Mouse (Mus musculus) liver, embryonic 15.5 days (tissue): ENCODE measurements at regions not wholly inside any gene's neighbourhood (a gene's known extent, or its start where the extent isn't known, plus 50 kb on each side); places are given as distances from the start of the nearest gene placed in this dataset.

ENCODE experiments used
- ATAC-seq: fragments of 200-750 bp; cut with Nextera tagmentation; 2 replicates; pipeline ENCODE4 v1.8.0; 2017; ENCODE audit warnings: moderate number of reproducible peaks, mild to moderate bottlenecking, moderate library complexity; ENCODE audit not compliant: insufficient read depth
- H3K27ac ChIP-seq: fragments of 300-500 bp; sonication (generic); replicated peaks from 2 replicates; pipeline ENCODE4 v1.5.1; 2015; ENCODE audit warnings: mild to moderate bottlenecking, inconsistent platforms
- H3K27me3 ChIP-seq: fragments of 300-500 bp; sonication (generic); 2 replicates; pipeline ENCODE4 v1.6.1; 2015; ENCODE audit warnings: mild to moderate bottlenecking, inconsistent platforms
- H3K36me3 ChIP-seq: fragments of 300-500 bp; sonication (generic); replicated peaks from 2 replicates; pipeline ENCODE4 v1.6.1; 2015; ENCODE audit warnings: moderate library complexity, mild to moderate bottlenecking, inconsistent platforms
- H3K4me1 ChIP-seq: fragments of 300-500 bp; sonication (generic); replicated peaks from 2 replicates; pipeline ENCODE4 v1.6.1; 2015; ENCODE audit warnings: inconsistent platforms
- H3K4me2 ChIP-seq: fragments of 300-500 bp; sonication (generic); 2 replicates; pipeline ENCODE4 v1.6.1; 2015; ENCODE audit warnings: moderate library complexity, mild to moderate bottlenecking, inconsistent platforms
- H3K4me3 ChIP-seq: fragments of 300-500 bp; sonication (generic); replicated peaks from 2 replicates; pipeline ENCODE4 v1.5.1; 2015; ENCODE audit warnings: mild to moderate bottlenecking, inconsistent platforms
- H3K9ac ChIP-seq: fragments of 300-500 bp; sonication (generic); 2 replicates; pipeline ENCODE4 v1.6.1; 2015; ENCODE audit warnings: moderate library complexity, mild to moderate bottlenecking, inconsistent platforms
- H3K9me3 ChIP-seq: fragments of 300-500 bp; sonication (generic); replicated peaks from 2 replicates; pipeline ENCODE4 v1.6.1; 2016; ENCODE audit warnings: inconsistent platforms
- WGBS: fragments of 180-500 bp; shearing (Covaris S2); methylation state at CpG from one replicate; pipeline ENCODE4 v1.1.7; 2015; ENCODE audit warnings: mixed read lengths; ENCODE audit not compliant: insufficient replicate concordance; 5-methylcytosine and 5-hydroxymethylcytosine counted together

GRCm38 (mm10) chrX:11487876-11488275, 160.3 kb downstream of the H2al1j start:
- WGBS, result 50% methylated on average over 5 of the region's 5 CpGs
- Histone ChIP-seq H3K27me3 (peaks cover 13% of the 10 kb centered on the region), H3K36me3 (no peaks in the 10 kb centered on the region), H3K4me1 (no peaks in the 10 kb centered on the region), H3K27ac (no peak overlapping the region), H3K4me3 (no peak overlapping the region), H3K9ac (no peak overlapping the region), H3K4me2 (no peak overlapping the region), H3K9me3 (no peaks in the 10 kb centered on the region)
- ATAC-seq, result no peak

- H3K4me1 ChIP-seq, result no peaks in the 10 kb centered on the region
- H3K9me3 ChIP-seq, result no peaks in the 10 kb centered on the region
- no peak overlapping the region for H3K4me2 ChIP-seq
- peaks cover 28% of the 10 kb centered on the region for H3K27me3 ChIP-seq
- no peak overlapping the region for H3K27ac ChIP-seq
- no peak for ATAC-seq
- H3K9ac ChIP-seq, result no peak overlapping the region
- H3K36me3 ChIP-seq, result no peaks in the 10 kb centered on the region
- 59% methylated on average over 5 of the region's 5 CpGs for WGBS
- H3K4me3 ChIP-seq, result no peak overlapping the region
Measured at GRCm38 (mm10) chrX:11490146-11490693, 162.6 kb downstream of the H2al1j start.

GRCm38 (mm10) chrX:11491235-11491634, 163.6 kb downstream of the H2al1j start:
- Histone ChIP-seq H3K4me1 (no peaks in the 10 kb centered on the region), H3K9me3 (no peaks in the 10 kb centered on the region), H3K36me3 (no peaks in the 10 kb centered on the region), H3K9ac (no peak overlapping the region), H3K27me3 (peaks cover 33% of the 10 kb centered on the region), H3K4me2 (no peak overlapping the region), H3K4me3 (no peak overlapping the region), H3K27ac (no peak overlapping the region)
- ATAC-seq, result no peak
- WGBS, result 31% methylated on average over 5 of the region's 5 CpGs

DNA sequence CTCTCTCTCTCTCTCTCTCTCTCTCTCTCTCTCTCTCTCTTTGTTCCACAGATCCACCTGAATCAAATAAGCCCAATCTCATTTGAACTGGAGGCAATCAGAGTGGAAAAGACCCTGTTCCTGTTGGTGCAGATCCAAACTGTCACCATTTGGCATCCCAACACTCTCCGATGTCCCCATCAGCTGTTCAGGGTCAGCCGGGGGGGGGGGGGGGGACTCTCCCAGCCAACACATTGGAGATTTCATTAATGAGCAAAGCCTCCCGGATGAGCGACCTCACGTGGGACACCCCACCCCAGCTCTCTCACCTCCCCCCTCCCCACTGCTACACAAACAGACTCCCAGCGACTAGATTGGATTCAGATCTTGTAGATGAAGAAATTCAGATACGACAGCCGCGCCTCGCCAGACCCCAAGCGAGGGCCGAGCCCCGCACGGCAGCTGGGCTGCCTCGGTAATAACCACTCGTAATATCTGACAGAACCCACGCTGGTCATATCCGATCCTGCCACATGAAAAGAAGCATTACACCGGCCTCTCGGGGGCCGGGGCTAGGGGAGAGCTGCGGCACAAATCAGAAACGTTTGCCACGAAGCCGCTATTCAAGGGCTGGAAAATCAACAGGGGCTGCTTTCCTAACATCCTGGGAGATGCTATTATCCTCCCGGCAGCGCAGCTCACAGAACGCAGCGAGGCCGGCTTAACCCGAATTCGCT, 164.2 kb downstream of the H2al1j start:
- peaks cover 33% of the 10 kb centered on the region for H3K27me3 ChIP-seq
- no peaks in the 10 kb centered on the region for H3K9me3 ChIP-seq
- no peak overlapping the region for H3K4me3 ChIP-seq
- H3K36me3 ChIP-seq, result no peaks in the 10 kb centered on the region
- H3K27ac ChIP-seq, result no peak overlapping the region
- no peak for ATAC-seq
- no peak overlapping the region for H3K9ac ChIP-seq
- H3K4me2 ChIP-seq, result no peak overlapping the region
- 32% methylated on average over 32 of the region's 32 CpGs for WGBS
- H3K4me1 ChIP-seq, result no peaks in the 10 kb centered on the region

GRCm38 (mm10) chrX:11493526-11494245, 166.1 kb downstream of the H2al1j start:
- Histone ChIP-seq H3K36me3 (no peaks in the 10 kb centered on the region), H3K4me1 (no peaks in the 10 kb centered on the region), H3K9ac (no peak overlapping the region), H3K27ac (no peak overlapping the region), H3K27me3 (peaks cover 33% of the 10 kb centered on the region), H3K9me3 (no peaks in the 10 kb centered on the region), H3K4me2 (no peak overlapping the region; the same call in 1 of the 2 replicates), H3K4me3 (no peak overlapping the region)
- WGBS, result 30% methylated on average over 19 of the region's 19 CpGs
- no peak for ATAC-seq

GRCm38 (mm10) chrX:11494246-11494630, 166.6 kb downstream of the H2al1j start:
- Histone ChIP-seq H3K9ac (no peak overlapping the region), H3K4me2 (no peak overlapping the region), H3K4me1 (no peaks in the 10 kb centered on the region), H3K9me3 (no peaks in the 10 kb centered on the region), H3K27ac (no peak overlapping the region), H3K27me3 (peaks cover 33% of the 10 kb centered on the region), H3K36me3 (no peaks in the 10 kb centered on the region), H3K4me3 (no peak overlapping the region)
- WGBS, result 39% methylated on average over 12 of the region's 12 CpGs
- ATAC-seq, result no peak

DNA sequence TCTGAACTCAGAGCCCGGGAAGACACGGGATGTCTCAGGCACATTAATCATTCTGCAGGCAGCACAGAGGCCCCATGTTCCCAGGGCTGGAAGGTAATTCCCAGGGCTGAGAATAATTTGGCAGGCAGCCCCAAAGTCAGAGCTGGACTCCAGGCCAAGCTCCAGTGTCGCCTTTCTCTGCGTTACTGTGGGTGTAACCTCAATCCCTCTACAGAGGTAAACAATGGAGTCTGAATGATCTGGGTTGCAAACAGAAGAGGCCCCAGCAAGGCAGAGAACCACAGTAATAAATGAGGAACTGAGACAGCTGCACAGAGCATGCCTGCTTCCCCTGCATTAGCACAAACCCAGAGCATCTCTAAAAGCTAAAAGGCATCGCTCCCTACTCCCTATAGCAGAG, 184.8 kb downstream of the H2al1j start:
- Histone ChIP-seq H3K27me3 (no peaks in the 10 kb centered on the region; the same call in 1 of the 2 replicates), H3K4me1 (no peaks in the 10 kb centered on the region), H3K9ac (no peak overlapping the region), H3K4me2 (no peak overlapping the region), H3K27ac (no peak overlapping the region), H3K4me3 (no peak overlapping the region), H3K9me3 (no peaks in the 10 kb centered on the region), H3K36me3 (no peaks in the 10 kb centered on the region)
- ATAC-seq, result no peak
- WGBS, result 29% methylated on average over 5 of the region's 5 CpGs

DNA sequence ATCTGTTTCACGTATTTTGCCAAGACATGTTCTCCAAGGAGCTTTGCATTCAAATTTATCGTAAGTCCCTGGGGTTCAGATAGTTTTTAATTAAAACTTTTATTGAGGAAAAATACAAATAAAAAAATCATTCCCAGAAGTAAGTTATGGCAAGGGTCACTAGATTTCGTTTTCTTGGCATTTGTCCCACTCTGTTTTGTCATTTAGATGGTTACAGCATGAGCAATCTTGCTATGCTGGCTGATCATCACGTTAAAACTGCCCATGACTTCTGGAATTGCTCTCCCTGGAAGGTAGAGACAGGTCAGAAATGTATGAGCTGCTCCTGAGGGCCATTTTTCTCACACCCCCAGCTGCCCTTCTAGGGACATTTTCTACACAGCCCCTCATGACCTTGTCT, 185.3 kb downstream of the H2al1j start:
- no peak for ATAC-seq
- H3K9me3 ChIP-seq, result no peaks in the 10 kb centered on the region

GRCm38 (mm10) chrX:11523791-11524190, 196.2 kb downstream of the H2al1j start:
- no peak overlapping the region for H3K4me3 ChIP-seq
- no peaks in the 10 kb centered on the region for H3K9me3 ChIP-seq
- no peaks in the 10 kb centered on the region for H3K36me3 ChIP-seq
- H3K4me1 ChIP-seq, result no peaks in the 10 kb centered on the region
- 39% methylated on average over 4 of the region's 4 CpGs for WGBS
- H3K4me2 ChIP-seq, result no peak overlapping the region
- H3K9ac ChIP-seq, result no peak overlapping the region
- no peak for ATAC-seq
- H3K27me3 ChIP-seq, result no peaks in the 10 kb centered on the region
- H3K27ac ChIP-seq, result no peak overlapping the region

More for the DNA sequence above, 185.3 kb downstream of the H2al1j start:
- Histone ChIP-seq H3K9ac (no peak overlapping the region), H3K27ac (no peak overlapping the region), H3K4me1 (no peaks in the 10 kb centered on the region), H3K4me2 (no peak overlapping the region), H3K36me3 (no peaks in the 10 kb centered on the region), H3K27me3 (no peaks in the 10 kb centered on the region; the same call in 1 of the 2 replicates), H3K4me3 (no peak overlapping the region)
- WGBS, result 42% methylated on average over 4 of the region's 4 CpGs

GRCm38 (mm10) chrX:11525326-11525725, 197.7 kb downstream of the H2al1j start:
- ATAC-seq, result no peak
- no peak overlapping the region for H3K4me2 ChIP-seq
- WGBS, result 60% methylated on average over 8 of the region's 8 CpGs

GRCm38 (mm10) chrX:11528589-11528988, 201.0 kb downstream of the H2al1j start:
- Histone ChIP-seq H3K27me3 (no peaks in the 10 kb centered on the region), H3K36me3 (no peaks in the 10 kb centered on the region), H3K4me3 (no peak overlapping the region), H3K9ac (no peak overlapping the region), H3K4me1 (no peaks in the 10 kb centered on the region), H3K9me3 (no peaks in the 10 kb centered on the region), H3K4me2 (no peak overlapping the region), H3K27ac (no peak overlapping the region)
- ATAC-seq, result no peak
- WGBS, result 52% methylated on average over 5 of the region's 5 CpGs

More at GRCm38 (mm10) chrX:11525326-11525725, 197.7 kb downstream of the H2al1j start:
- no peaks in the 10 kb centered on the region for H3K27me3 ChIP-seq
- no peaks in the 10 kb centered on the region for H3K36me3 ChIP-seq
- H3K4me1 ChIP-seq, result no peaks in the 10 kb centered on the region
- H3K9ac ChIP-seq, result no peak overlapping the region
- no peak overlapping the region for H3K4me3 ChIP-seq
- H3K27ac ChIP-seq, result no peak overlapping the region
- no peaks in the 10 kb centered on the region for H3K9me3 ChIP-seq
